Mouse (Mus musculus) limb, embryonic 13.5 days (tissue): ENCODE results near the gene Gpr107. TPM values are rescaled to one million over a fixed set of nuclear protein-coding genes. Genes with fewer than 3 reads are reported as not detected.

Experiments
- ATAC-seq: fragments of 200-750 bp; cut with Nextera tagmentation; 2 replicates; pipeline ENCODE4 v1.8.0; 2017; ENCODE audit warnings: low read depth, moderate number of reproducible peaks, moderate TSS enrichment; ENCODE audit not compliant: low FRiP score
- H3K27ac ChIP-seq: fragments of 300-500 bp; sonication (generic); 2 replicates; pipeline ENCODE4 v1.5.1; 2015; ENCODE audit warnings: inconsistent platforms, mild to moderate bottlenecking, moderate library complexity
- H3K27me3 ChIP-seq: fragments of 300-500 bp; sonication (generic); 2 replicates; pipeline ENCODE4 v1.6.1; 2015; ENCODE audit warnings: mild to moderate bottlenecking, inconsistent platforms
- H3K36me3 ChIP-seq: fragments of 300-500 bp; sonication (generic); 2 replicates; pipeline ENCODE4 v1.6.1; 2015; ENCODE audit warnings: inconsistent platforms, mild to moderate bottlenecking, moderate library complexity
- H3K4me1 ChIP-seq: fragments of 300-500 bp; sonication (generic); 2 replicates; pipeline ENCODE4 v1.6.1; 2015; ENCODE audit warnings: inconsistent platforms
- H3K4me2 ChIP-seq: fragments of 300-500 bp; sonication (generic); replicated peaks from 2 replicates; pipeline ENCODE4 v1.6.1; 2015; ENCODE audit warnings: inconsistent platforms, mild to moderate bottlenecking, moderate library complexity
- H3K4me3 ChIP-seq: fragments of 300-500 bp; sonication (generic); 2 replicates; pipeline ENCODE4 v1.5.1; 2015; ENCODE audit warnings: moderate library complexity, mild to moderate bottlenecking, inconsistent platforms
- H3K9ac ChIP-seq: fragments of 300-500 bp; sonication (generic); 2 replicates; pipeline ENCODE4 v1.6.1; 2015; ENCODE audit warnings: mild to moderate bottlenecking, inconsistent platforms
- H3K9me3 ChIP-seq: fragments of 300-500 bp; sonication (generic); 2 replicates; pipeline ENCODE4 v1.6.1; 2016; ENCODE audit warnings: inconsistent platforms
- WGBS: fragments of 180-500 bp; shearing (Covaris S2); methylation state at CpG from one replicate; pipeline ENCODE4 v1.1.7; 2015; 5-methylcytosine and 5-hydroxymethylcytosine counted together
- polyA plus RNA-seq: library from polyadenylated mRNA; unstranded; fragments of >200 nt; fragmentation: Nextera tagmentation; extraction: Ambion mirVana; gene quantifications from 2 replicates; pipeline ENCODE4 v1.2.1, GENCODE M21; 2015

Gpr107 gene
- polyA plus RNA-seq, 1 experiment from 2014 or later: 40.6 TPM

DNA sequence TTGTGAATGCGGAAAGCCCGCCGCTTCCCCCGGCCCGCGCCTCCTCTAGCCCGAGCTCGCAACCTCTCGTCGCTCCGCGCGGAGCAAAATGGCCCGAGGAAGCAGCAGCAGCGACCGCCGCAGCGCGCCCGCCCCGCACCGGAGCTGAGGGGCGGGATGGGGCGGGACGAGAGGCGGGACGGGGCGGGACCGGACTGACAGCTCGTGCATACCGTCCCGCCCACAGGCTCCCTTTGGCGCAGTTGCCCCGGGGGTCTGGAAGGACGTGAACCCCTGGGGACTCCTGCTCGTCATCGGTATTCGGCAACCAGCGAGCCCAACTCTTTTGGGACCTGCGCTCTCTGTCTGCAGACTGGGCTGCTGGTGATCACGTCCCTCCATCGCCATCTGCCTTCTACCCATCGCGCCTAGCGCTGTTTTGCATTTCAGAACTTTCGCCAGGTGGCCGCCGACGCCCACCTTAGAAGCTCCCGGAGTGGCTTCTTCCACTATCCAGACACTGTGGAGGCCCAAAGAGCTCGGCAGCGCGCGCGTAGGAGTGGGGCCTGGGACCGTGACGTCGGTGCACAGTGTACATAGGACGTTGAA is 10.2 kb upstream of the Gpr107 start, which contains the start of gene Fnbp1:
Gene Fnbp1 (minus strand): TSS at position 142 of the 588 bp plus-strand sequence.
- no peaks in the 10 kb centered on the region for H3K27me3 ChIP-seq
- peak within 1 kb of the TSS; percentile 88 for H3K9ac ChIP-seq
- peak within 1 kb of the TSS; percentile 95 for H3K4me2 ChIP-seq
- H3K4me1 ChIP-seq: peaks cover 27% of the 10 kb centered on the region
- H3K4me3 ChIP-seq: peak within 1 kb of the TSS; percentile 86
- H3K36me3 ChIP-seq: peaks cover 12% of the 10 kb centered on the region
- peak within 1 kb of the TSS; percentile 78; the same call in 1 of the 2 replicates for H3K27ac ChIP-seq
- H3K9me3 ChIP-seq: no peaks in the 10 kb centered on the region
- peak; percentile 93 for ATAC-seq
- WGBS: under 1% methylated on average over 56 of the region's 59 CpGs

DNA sequence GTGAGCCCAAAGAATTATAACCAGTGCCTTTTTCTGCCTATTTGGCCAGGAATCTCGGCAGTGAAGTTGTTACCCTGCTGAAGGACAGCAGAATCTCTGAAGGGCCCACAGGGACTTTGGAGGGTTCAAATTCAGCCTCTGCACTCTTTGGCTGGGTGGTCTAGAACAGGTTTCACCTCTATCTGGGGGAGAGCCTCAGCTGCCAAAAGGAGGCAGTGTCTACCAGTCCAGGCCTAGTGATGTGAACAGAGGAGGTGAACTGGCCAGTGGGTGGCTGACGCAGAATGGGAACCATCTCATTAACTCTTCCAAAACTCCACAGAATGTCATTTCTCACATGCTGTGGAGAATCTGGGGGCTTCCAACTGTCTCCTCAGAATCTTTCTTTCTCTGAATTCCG is 9.6 kb upstream of the Gpr107 start:
- Histone ChIP-seq H3K4me3 (peak overlapping the region; percentile 86), H3K27ac (no peak overlapping the region), H3K9me3 (no peaks in the 10 kb centered on the region), H3K27me3 (no peaks in the 10 kb centered on the region), H3K36me3 (peaks cover 15% of the 10 kb centered on the region), H3K9ac (peak overlapping the region; percentile 88; the same call in 1 of the 2 replicates), H3K4me1 (peaks cover 22% of the 10 kb centered on the region), H3K4me2 (peak overlapping the region; percentile 95)
- ATAC-seq: no peak
- WGBS: 33% methylated on average over 3 of the region's 3 CpGs

DNA sequence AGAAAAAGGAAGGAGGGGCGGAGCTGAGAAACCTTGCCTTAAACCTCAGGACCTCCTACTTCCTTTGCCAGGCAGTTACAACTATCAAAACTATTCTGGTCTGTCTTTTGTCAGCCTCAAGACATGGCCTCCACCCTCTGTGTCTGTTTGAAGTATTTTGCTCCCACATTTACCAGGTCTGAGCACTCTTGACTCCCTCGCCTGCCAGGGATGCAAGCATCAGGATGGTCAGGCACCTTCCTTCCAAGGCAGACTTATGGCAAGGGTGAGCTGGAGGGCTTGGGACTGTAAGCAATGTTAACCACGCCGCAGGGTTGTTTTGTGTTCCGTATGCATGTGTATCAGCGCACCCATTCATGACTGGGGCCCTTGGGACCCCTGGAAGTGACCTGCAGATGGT is 8.8 kb upstream of the Gpr107 start:
- Histone ChIP-seq H3K36me3 (peaks cover 23% of the 10 kb centered on the region), H3K4me1 (peaks cover 19% of the 10 kb centered on the region), H3K4me2 (no peak overlapping the region), H3K9me3 (no peaks in the 10 kb centered on the region), H3K4me3 (no peak overlapping the region), H3K27me3 (no peaks in the 10 kb centered on the region), H3K9ac (no peak overlapping the region), H3K27ac (no peak overlapping the region)
- WGBS: 70% methylated on average over 6 of the region's 6 CpGs
- ATAC-seq: no peak

DNA sequence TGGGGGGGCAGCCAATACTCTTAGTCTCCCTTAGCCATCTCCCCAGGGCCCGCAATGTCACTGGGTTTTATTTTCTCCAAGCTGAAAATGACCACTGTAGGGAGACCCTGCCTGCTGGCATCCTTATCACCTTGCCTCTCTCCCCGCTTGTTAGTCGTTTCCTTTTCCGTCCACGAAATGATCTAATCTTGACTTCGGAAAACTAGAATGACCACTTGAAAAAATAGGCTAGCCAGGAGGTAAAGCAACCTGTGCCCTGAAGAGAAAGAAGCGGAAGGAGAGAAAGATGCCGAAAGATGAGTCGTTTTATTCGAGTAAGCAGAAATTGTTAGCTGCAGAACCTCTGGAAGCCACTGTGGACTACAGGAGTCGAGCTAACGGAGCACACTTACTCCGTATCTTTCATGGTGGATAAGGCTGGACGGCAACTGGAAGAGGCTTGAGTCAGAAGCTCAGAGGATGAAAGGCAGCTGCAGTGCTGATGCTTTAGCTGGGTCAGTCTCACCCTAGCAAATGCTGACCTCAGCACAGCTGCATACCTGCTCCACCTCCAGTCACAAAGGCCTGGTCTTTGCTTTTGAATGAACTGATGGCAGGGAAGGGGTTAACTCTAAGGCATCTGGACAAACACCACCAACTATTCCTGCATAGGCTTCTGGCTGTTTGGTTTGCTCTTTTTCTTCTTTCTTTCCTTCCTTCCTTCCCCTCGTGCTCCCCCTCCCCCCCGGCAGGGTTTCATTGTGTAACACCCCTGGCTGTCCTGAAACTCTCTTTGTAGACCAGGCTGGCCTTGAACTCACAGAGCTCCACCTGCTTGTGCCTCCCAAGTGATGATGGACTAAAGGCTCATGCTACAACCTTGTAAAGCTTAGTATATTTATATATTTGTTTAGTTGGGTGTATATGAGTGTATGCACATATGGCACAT is 8.1 kb upstream of the Gpr107 start:
- no peak overlapping the region for H3K9ac ChIP-seq
- 81% methylated on average over 16 of the region's 16 CpGs for WGBS
- H3K4me2 ChIP-seq: no peak overlapping the region
- no peak overlapping the region for H3K27ac ChIP-seq
- no peaks in the 10 kb centered on the region for H3K27me3 ChIP-seq
- ATAC-seq: no peak
- no peaks in the 10 kb centered on the region for H3K9me3 ChIP-seq
- peaks cover 27% of the 10 kb centered on the region for H3K36me3 ChIP-seq
- peaks cover 19% of the 10 kb centered on the region for H3K4me1 ChIP-seq
- no peak overlapping the region for H3K4me3 ChIP-seq

DNA sequence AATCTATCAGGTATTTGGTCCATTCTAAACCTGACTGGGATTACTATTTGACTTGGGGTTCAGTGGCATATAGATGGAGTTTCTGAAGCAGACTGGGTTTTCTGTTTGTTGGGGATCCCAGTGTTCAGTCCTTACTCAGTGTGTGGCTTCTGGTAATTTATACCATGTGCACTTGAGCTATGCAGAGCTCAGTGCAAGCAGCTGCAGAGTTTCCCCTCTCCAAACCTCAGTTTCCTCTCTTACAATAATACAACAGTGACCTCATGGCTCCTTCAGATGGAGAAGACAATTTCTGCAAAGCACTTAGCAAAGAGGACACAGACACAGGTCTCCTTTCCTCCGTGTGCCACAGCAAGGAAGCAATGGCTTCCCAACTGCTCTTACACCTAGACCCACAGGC is 7.2 kb upstream of the Gpr107 start:
- WGBS: 85% methylated on average over 1 of the region's 1 CpGs
- Histone ChIP-seq H3K9ac (no peak overlapping the region), H3K36me3 (peaks cover 36% of the 10 kb centered on the region), H3K27ac (no peak overlapping the region), H3K9me3 (no peaks in the 10 kb centered on the region), H3K4me3 (no peak overlapping the region), H3K4me1 (peaks cover 19% of the 10 kb centered on the region), H3K27me3 (no peaks in the 10 kb centered on the region), H3K4me2 (no peak overlapping the region)
- no peak for ATAC-seq

DNA sequence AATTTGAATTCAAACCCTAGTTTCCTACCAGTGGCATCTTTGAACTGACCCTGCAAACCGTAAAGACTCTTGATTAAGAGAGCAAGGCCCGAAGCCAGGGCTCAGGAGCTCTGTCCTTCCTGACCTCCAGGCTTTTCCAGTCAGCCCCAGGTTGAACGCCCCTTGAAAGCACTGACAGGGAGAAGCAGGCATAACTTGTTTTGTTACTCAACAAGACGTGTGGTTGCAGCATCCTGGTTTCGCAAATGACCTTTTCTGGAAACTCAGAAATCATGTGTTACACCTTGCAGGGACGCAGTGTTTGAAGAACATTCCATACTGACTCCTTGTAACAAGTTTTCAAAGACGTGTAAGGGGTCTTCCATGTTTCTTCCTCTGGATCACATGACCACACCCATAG is 5.1 kb upstream of the Gpr107 start:
- H3K9me3 ChIP-seq: no peaks in the 10 kb centered on the region
- 82% methylated on average over 7 of the region's 7 CpGs for WGBS

DNA sequence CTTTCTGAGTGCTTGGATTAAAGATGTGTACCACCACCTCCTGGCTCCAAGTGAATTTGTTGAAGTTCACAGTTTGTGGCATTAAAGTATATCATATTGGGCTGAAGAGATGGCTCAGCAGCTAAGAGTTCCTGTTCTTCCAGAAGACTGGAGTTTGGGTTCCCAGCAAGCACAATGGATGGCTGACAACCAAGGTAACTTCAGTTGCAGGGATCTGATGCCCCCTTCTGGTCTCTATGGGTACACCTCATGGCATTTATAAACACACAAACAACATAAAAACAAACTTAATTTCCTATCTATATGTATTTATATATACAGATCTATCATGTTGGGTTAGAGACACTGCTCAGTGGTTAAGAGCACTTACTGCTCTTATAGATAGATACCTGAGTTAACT is 1.4 kb upstream of the Gpr107 start:
- H3K9ac ChIP-seq: no peak overlapping the region
- H3K36me3 ChIP-seq: peaks cover 44% of the 10 kb centered on the region
- H3K27me3 ChIP-seq: no peaks in the 10 kb centered on the region
- peaks cover 22% of the 10 kb centered on the region for H3K4me1 ChIP-seq
- no peaks in the 10 kb centered on the region for H3K9me3 ChIP-seq
- no peak overlapping the region for H3K27ac ChIP-seq
- peak overlapping the region; percentile 82; the same call in 1 of the 2 replicates for H3K4me2 ChIP-seq
- 0 out of 2 replicates have a peak overlapping the region, but pooled peaks have one; percentile 98 for H3K4me3 ChIP-seq
- no peak for ATAC-seq

More for the DNA sequence above, 5.1 kb upstream of the Gpr107 start:
- ATAC-seq: no peak
- no peak overlapping the region for H3K4me3 ChIP-seq
- H3K4me1 ChIP-seq: peaks cover 18% of the 10 kb centered on the region
- no peak overlapping the region for H3K4me2 ChIP-seq
- no peak overlapping the region for H3K9ac ChIP-seq
- no peaks in the 10 kb centered on the region for H3K27me3 ChIP-seq
- H3K27ac ChIP-seq: no peak overlapping the region
- peaks cover 44% of the 10 kb centered on the region for H3K36me3 ChIP-seq

DNA sequence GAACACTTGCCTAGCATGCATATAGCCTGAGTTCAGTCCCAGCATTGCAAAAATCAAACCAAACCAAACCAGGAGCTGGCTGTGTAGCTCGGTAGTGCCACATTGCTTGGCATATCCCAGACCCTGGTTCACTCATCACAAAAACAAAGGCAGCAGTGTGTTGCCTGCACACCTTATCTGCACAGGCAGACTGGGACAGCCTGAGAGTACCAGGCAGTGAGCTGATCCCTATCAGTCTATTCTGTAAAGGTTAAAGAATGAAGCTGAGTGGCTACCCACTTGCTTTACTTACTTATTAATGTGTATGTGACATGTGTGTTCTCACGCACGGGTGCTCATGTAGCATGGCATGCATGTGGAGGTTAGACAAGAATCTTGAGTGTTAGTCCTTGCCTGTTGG is 4.7 kb downstream of the Gpr107 start:
- Histone ChIP-seq H3K4me1 (peaks cover 15% of the 10 kb centered on the region), H3K27ac (no peak overlapping the region), H3K36me3 (peaks cover 5% of the 10 kb centered on the region; the same call in 1 of the 2 replicates), H3K9ac (no peak overlapping the region), H3K9me3 (no peaks in the 10 kb centered on the region), H3K27me3 (no peaks in the 10 kb centered on the region), H3K4me3 (no peak overlapping the region), H3K4me2 (no peak overlapping the region)
- ATAC-seq: no peak
- 89% methylated on average over 3 of the region's 3 CpGs for WGBS

DNA sequence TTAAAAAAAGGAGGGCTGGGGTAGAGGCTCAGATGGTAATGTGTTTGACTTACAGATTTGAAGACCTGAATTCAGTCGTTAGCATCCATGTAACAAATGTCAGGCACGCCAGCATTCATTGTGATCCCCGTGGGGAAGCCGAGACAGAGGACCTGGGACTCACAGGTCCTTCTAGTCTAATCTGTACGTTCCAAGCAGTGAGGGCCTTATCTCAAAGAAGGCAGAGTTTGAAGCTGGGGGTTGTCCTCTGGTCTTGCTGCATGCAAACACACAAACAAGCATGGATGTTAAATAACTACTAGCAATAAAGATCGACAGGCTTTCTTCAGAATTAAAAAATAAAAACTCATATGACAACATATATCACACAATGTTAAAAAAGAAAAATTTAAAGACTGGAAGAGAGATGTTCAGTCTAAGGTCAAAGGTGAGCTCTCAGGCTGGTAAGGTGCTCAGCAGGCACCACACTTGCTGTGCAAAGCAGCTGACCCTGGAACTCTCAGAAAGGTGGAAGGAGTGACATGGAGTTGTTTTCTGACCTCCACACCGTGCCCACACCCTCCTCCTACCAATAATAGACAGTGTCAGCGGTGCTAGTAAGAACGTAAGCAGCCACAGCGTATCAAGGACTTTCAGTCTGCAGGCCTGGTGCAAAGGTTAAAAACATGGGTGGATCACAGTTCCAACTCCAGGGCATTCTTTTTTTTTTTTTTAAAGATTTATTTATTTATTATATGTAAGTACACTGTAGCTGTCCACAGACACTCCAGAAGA is 8.2 kb downstream of the Gpr107 start:
- H3K4me2 ChIP-seq: no peak overlapping the region
- H3K27me3 ChIP-seq: no peaks in the 10 kb centered on the region
- 86% methylated on average over 10 of the region's 10 CpGs for WGBS
- H3K36me3 ChIP-seq: peaks cover 5% of the 10 kb centered on the region; the same call in 1 of the 2 replicates
- H3K9me3 ChIP-seq: no peaks in the 10 kb centered on the region
- H3K9ac ChIP-seq: no peak overlapping the region
- H3K4me1 ChIP-seq: peaks cover 15% of the 10 kb centered on the region
- no peak overlapping the region for H3K27ac ChIP-seq
- H3K4me3 ChIP-seq: no peak overlapping the region
- no peak for ATAC-seq

DNA sequence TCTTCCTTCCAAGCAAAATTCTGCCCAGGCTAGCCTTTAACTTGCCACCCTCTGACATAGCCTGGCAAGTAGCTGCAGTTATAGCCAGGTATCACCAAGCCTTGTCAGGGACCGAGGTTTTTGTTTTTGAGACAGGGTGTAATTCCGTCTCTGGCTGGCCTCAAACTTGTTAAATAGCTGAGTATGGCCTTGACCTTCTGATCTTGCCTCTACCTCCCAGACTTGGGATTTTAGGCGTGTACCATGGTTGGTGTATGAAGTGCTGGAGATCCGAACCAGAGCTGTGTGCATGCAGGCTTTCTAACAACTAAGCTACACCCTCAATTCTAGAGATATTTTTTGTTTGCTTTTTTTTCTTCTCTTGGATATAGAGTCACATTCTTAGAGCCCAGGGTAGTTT is 9.5 kb downstream of the Gpr107 start:
- Histone ChIP-seq H3K9ac (no peak overlapping the region), H3K27ac (no peak overlapping the region), H3K36me3 (peaks cover 7% of the 10 kb centered on the region), H3K9me3 (no peaks in the 10 kb centered on the region), H3K4me2 (no peak overlapping the region), H3K4me1 (peaks cover 19% of the 10 kb centered on the region), H3K4me3 (no peak overlapping the region), H3K27me3 (no peaks in the 10 kb centered on the region)
- WGBS: 85% methylated on average over 4 of the region's 4 CpGs
- ATAC-seq: no peak

DNA sequence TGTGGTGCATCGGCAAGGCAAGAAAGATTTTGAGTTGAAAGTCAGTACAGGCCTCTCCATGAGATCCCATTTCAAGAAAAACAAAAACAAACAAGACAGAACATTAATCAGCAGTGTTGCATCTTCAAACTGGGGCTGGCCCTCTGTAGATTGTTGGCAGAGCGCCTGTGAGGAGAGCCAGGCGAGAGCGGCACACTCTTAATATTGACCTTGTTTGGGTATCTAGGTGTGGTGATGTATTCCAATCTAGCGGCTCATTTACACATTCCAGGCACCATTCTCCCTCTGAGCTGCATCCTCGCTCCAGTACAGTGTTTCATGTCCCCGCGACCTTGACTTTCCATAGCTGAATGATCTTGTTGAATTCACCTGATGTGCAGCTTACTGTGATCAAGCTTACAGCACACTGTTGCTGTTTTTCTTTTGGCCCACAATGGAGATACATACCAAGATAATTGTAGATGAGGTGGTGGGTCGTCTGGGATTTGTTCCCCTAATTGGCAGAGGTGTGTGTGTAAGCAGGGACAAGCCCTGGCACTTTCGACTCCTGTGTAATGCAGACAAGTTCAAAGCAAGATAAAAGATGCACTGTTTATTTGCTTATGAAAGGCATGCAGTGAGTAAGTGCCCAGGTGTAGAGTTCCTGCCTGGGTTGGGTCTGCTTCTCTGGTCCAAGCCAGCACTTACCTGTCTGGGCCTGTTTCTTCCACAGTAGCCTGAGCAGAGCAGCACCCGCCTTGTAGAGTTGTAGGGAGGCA is 11.4 kb downstream of the Gpr107 start:
- peaks cover 19% of the 10 kb centered on the region for H3K4me1 ChIP-seq
- no peak for ATAC-seq
- no peak overlapping the region; the same call in 1 of the 2 replicates for H3K27ac ChIP-seq
- H3K4me3 ChIP-seq: no peak overlapping the region
- no peaks in the 10 kb centered on the region for H3K27me3 ChIP-seq
- H3K9ac ChIP-seq: no peak overlapping the region
- H3K9me3 ChIP-seq: no peaks in the 10 kb centered on the region
- H3K4me2 ChIP-seq: no peak overlapping the region
- 74% methylated on average over 11 of the region's 11 CpGs for WGBS
- H3K36me3 ChIP-seq: peaks cover 26% of the 10 kb centered on the region
